Mouse (Mus musculus) liver, embryonic 12.5 days (tissue): ENCODE measurements around the gene Slc26a11. TPM values are rescaled to one million over a fixed set of nuclear protein-coding genes. Genes with fewer than 3 reads are reported as not detected.

Experiments used
- ATAC-seq: fragments of 200-750 bp; cut with Nextera tagmentation; 2 replicates; pipeline ENCODE4 v1.8.0; 2017; ENCODE audit warnings: moderate number of reproducible peaks, mild to moderate bottlenecking, moderate library complexity
- H3K27ac ChIP-seq: fragments of 300-500 bp; sonication (generic); 2 replicates; pipeline ENCODE4 v1.5.1; 2016; ENCODE audit warnings: mild to moderate bottlenecking
- H3K27me3 ChIP-seq: fragments of 300-500 bp; sonication (generic); replicated peaks from 2 replicates; pipeline ENCODE4 v1.6.1; 2016; ENCODE audit warnings: mild to moderate bottlenecking, moderate library complexity
- H3K36me3 ChIP-seq: fragments of 300-500 bp; sonication (generic); 2 replicates; pipeline ENCODE4 v1.6.1; 2016; ENCODE audit warnings: mild to moderate bottlenecking, moderate library complexity
- H3K4me1 ChIP-seq: fragments of 300-500 bp; sonication (generic); 2 replicates; pipeline ENCODE4 v1.6.1; 2016
- H3K4me2 ChIP-seq: fragments of 300-500 bp; sonication (generic); 2 replicates; pipeline ENCODE4 v1.6.1; 2016; ENCODE audit warnings: mild to moderate bottlenecking, moderate library complexity
- H3K4me3 ChIP-seq: fragments of 300-500 bp; sonication (generic); 2 replicates; pipeline ENCODE4 v1.5.1; 2016; ENCODE audit warnings: mild to moderate bottlenecking, moderate library complexity
- H3K9ac ChIP-seq: fragments of 300-500 bp; sonication (generic); 2 replicates; pipeline ENCODE4 v1.6.1; 2016; ENCODE audit warnings: mild to moderate bottlenecking, moderate library complexity
- H3K9me3 ChIP-seq: fragments of 300-500 bp; sonication (generic); replicated peaks from 2 replicates; pipeline ENCODE4 v1.6.1; 2016; ENCODE audit warnings: mild to moderate bottlenecking, moderate library complexity
- WGBS: fragments of 180-500 bp; shearing (Covaris S2); methylation state at CpG from one replicate; pipeline ENCODE4 v1.1.7; 2016; ENCODE audit not compliant: insufficient replicate concordance; 5-methylcytosine and 5-hydroxymethylcytosine counted together
- polyA plus RNA-seq: library from polyadenylated mRNA; unstranded; fragments of >200 nt; fragmentation: Nextera tagmentation; extraction: Ambion mirVana; gene quantifications from 2 replicates; pipeline ENCODE4 v1.2.1, GENCODE M21; 2016

The Slc26a11 gene
- polyA plus RNA-seq, 1 experiment from 2014 or later, result 2.6 TPM

- 15% methylated on average over 7 of the region's 7 CpGs for WGBS
- H3K36me3 ChIP-seq, result no peaks in the 10 kb centered on the region
- peak overlapping the region; percentile 80 for H3K4me3 ChIP-seq
- H3K9me3 ChIP-seq, result no peaks in the 10 kb centered on the region
- peak; percentile 46 for ATAC-seq
- H3K9ac ChIP-seq, result peak overlapping the region; percentile 75
- H3K27me3 ChIP-seq, result peaks cover 43% of the 10 kb centered on the region
- H3K4me2 ChIP-seq, result peak overlapping the region; percentile 97
- H3K4me1 ChIP-seq, result peaks cover 57% of the 10 kb centered on the region
- peak overlapping the region; percentile 81 for H3K27ac ChIP-seq
Observed at GRCm38 (mm10) chr11:119391386-119392000, 36.1 kb downstream of the Slc26a11 start.

- Histone ChIP-seq H3K4me2 (peak overlapping the region; percentile 97), H3K4me1 (peaks cover 55% of the 10 kb centered on the region), H3K4me3 (peak overlapping the region; percentile 80), H3K27ac (peak overlapping the region; percentile 81), H3K36me3 (no peaks in the 10 kb centered on the region), H3K9me3 (no peaks in the 10 kb centered on the region), H3K9ac (peak overlapping the region; percentile 75), H3K27me3 (peaks cover 43% of the 10 kb centered on the region)
- WGBS, result 9% methylated on average over 12 of the region's 12 CpGs
- peak; percentile 77 for ATAC-seq
Observed at GRCm38 (mm10) chr11:119392001-119392614, 36.8 kb downstream of the Slc26a11 start.

- no peaks in the 10 kb centered on the region for H3K36me3 ChIP-seq
- H3K9ac ChIP-seq, result peak within 1 kb of the TSS; percentile 75
- peak within 1 kb of the TSS; percentile 97 for H3K4me2 ChIP-seq
- peak; percentile 69 for ATAC-seq
- 2% methylated on average over 19 of the region's 19 CpGs for WGBS
- H3K27ac ChIP-seq, result peak within 1 kb of the TSS; percentile 81
- no peaks in the 10 kb centered on the region for H3K9me3 ChIP-seq
- H3K4me1 ChIP-seq, result peaks cover 53% of the 10 kb centered on the region
- H3K4me3 ChIP-seq, result peak within 1 kb of the TSS; percentile 80
- peaks cover 39% of the 10 kb centered on the region for H3K27me3 ChIP-seq
Observed at GRCm38 (mm10) chr11:119392800-119393482, 37.6 kb downstream of the Slc26a11 start, which contains the start of gene Rnf213. TSS of gene Rnf213 (plus strand) at chr11:119393100.

GRCm38 (mm10) chr11:119393483-119393804, 38.1 kb downstream of the Slc26a11 start:
- Histone ChIP-seq H3K27ac (peak overlapping the region; percentile 81), H3K9me3 (no peaks in the 10 kb centered on the region), H3K4me3 (peak overlapping the region; percentile 80), H3K9ac (peak overlapping the region; percentile 75), H3K27me3 (peaks cover 34% of the 10 kb centered on the region), H3K4me1 (peaks cover 53% of the 10 kb centered on the region), H3K36me3 (no peaks in the 10 kb centered on the region), H3K4me2 (peak overlapping the region; percentile 97)
- no peak for ATAC-seq
- WGBS, result 28% methylated on average over 7 of the region's 7 CpGs

- H3K9me3 ChIP-seq, result no peaks in the 10 kb centered on the region
- H3K4me1 ChIP-seq, result peaks cover 53% of the 10 kb centered on the region
- ATAC-seq, result no peak
- peak overlapping the region; percentile 24; the same call in 1 of the 2 replicates for H3K9ac ChIP-seq
- H3K4me2 ChIP-seq, result peak overlapping the region; percentile 97
- H3K27me3 ChIP-seq, result peaks cover 26% of the 10 kb centered on the region
- 63% methylated on average over 6 of the region's 6 CpGs for WGBS
- no peak overlapping the region for H3K27ac ChIP-seq
- H3K36me3 ChIP-seq, result no peaks in the 10 kb centered on the region
- H3K4me3 ChIP-seq, result peak overlapping the region; percentile 80
Observed at GRCm38 (mm10) chr11:119394210-119394609, 38.9 kb downstream of the Slc26a11 start.

- Histone ChIP-seq H3K36me3 (no peaks in the 10 kb centered on the region), H3K4me3 (no peak overlapping the region), H3K9me3 (no peaks in the 10 kb centered on the region), H3K4me2 (no peak overlapping the region), H3K27me3 (peaks cover 14% of the 10 kb centered on the region), H3K4me1 (peaks cover 44% of the 10 kb centered on the region), H3K9ac (no peak overlapping the region), H3K27ac (no peak overlapping the region)
- 54% methylated on average over 7 of the region's 7 CpGs for WGBS
- ATAC-seq, result no peak
Observed at GRCm38 (mm10) chr11:119395394-119395793, 40.0 kb downstream of the Slc26a11 start.

GRCm38 (mm10) chr11:119395931-119396330, 40.6 kb downstream of the Slc26a11 start:
- Histone ChIP-seq H3K27me3 (peaks cover 9% of the 10 kb centered on the region; the same call in 1 of the 2 replicates), H3K36me3 (no peaks in the 10 kb centered on the region), H3K27ac (no peak overlapping the region), H3K4me1 (peaks cover 38% of the 10 kb centered on the region), H3K4me3 (no peak overlapping the region), H3K4me2 (no peak overlapping the region), H3K9ac (no peak overlapping the region), H3K9me3 (no peaks in the 10 kb centered on the region)
- ATAC-seq, result no peak
- WGBS, result 58% methylated on average over 13 of the region's 13 CpGs

GRCm38 (mm10) chr11:119396461-119396860, 41.1 kb downstream of the Slc26a11 start:
- no peaks in the 10 kb centered on the region for H3K9me3 ChIP-seq
- no peak overlapping the region for H3K4me2 ChIP-seq
- WGBS, result 75% methylated on average over 7 of the region's 7 CpGs
- H3K4me1 ChIP-seq, result peaks cover 33% of the 10 kb centered on the region
- H3K36me3 ChIP-seq, result no peaks in the 10 kb centered on the region
- H3K27me3 ChIP-seq, result peaks cover 3% of the 10 kb centered on the region; the same call in 1 of the 2 replicates
- no peak for ATAC-seq
- no peak overlapping the region for H3K4me3 ChIP-seq
- no peak overlapping the region for H3K27ac ChIP-seq
- no peak overlapping the region for H3K9ac ChIP-seq

- Histone ChIP-seq H3K4me1 (no peaks in the 10 kb centered on the region), H3K4me2 (no peak overlapping the region), H3K9ac (no peak overlapping the region), H3K27me3 (no peaks in the 10 kb centered on the region), H3K36me3 (peaks cover 24% of the 10 kb centered on the region), H3K4me3 (no peak overlapping the region), H3K9me3 (no peaks in the 10 kb centered on the region), H3K27ac (no peak overlapping the region)
- ATAC-seq, result no peak
- WGBS, result 55% methylated on average over 11 of the region's 11 CpGs
Observed at GRCm38 (mm10) chr11:119402501-119403160, 47.3 kb downstream of the Slc26a11 start.

- Histone ChIP-seq H3K27ac (no peak overlapping the region), H3K9me3 (no peaks in the 10 kb centered on the region), H3K4me1 (no peaks in the 10 kb centered on the region), H3K27me3 (no peaks in the 10 kb centered on the region), H3K9ac (no peak overlapping the region), H3K4me3 (no peak overlapping the region), H3K36me3 (peaks cover 36% of the 10 kb centered on the region), H3K4me2 (no peak overlapping the region)
- 49% methylated on average over 5 of the region's 5 CpGs for WGBS
- no peak for ATAC-seq
Observed at GRCm38 (mm10) chr11:119404627-119405026, 49.3 kb downstream of the Slc26a11 start.

- Histone ChIP-seq H3K9ac (no peak overlapping the region), H3K9me3 (no peaks in the 10 kb centered on the region), H3K27ac (no peak overlapping the region), H3K4me2 (no peak overlapping the region), H3K4me1 (no peaks in the 10 kb centered on the region), H3K27me3 (no peaks in the 10 kb centered on the region), H3K36me3 (peaks cover 61% of the 10 kb centered on the region), H3K4me3 (no peak overlapping the region)
- no peak for ATAC-seq
- 85% methylated on average over 6 of the region's 6 CpGs for WGBS
Observed at GRCm38 (mm10) chr11:119407381-119407780, 52.0 kb downstream of the Slc26a11 start.

GRCm38 (mm10) chr11:119407977-119408376, 52.6 kb downstream of the Slc26a11 start:
- 0 out of 2 replicates have a peak, but pooled peaks have one; percentile 15 for ATAC-seq
- no peak overlapping the region for H3K4me3 ChIP-seq

More at GRCm38 (mm10) chr11:119407977-119408376, 52.6 kb downstream of the Slc26a11 start:
- H3K9ac ChIP-seq, result no peak overlapping the region
- H3K9me3 ChIP-seq, result no peaks in the 10 kb centered on the region
- H3K27ac ChIP-seq, result no peak overlapping the region
- no peak overlapping the region for H3K4me2 ChIP-seq
- 43% methylated on average over 5 of the region's 5 CpGs for WGBS
- peaks cover 59% of the 10 kb centered on the region for H3K36me3 ChIP-seq
- no peaks in the 10 kb centered on the region for H3K27me3 ChIP-seq
- no peaks in the 10 kb centered on the region for H3K4me1 ChIP-seq
